Mouse (Mus musculus) testis, adult 2 months (tissue): ENCODE data around the gene Ghitm. TPM values are rescaled to one million over a fixed set of nuclear protein-coding genes. Genes with fewer than 3 reads are reported as not detected.

Experiments
- H3K27ac ChIP-seq: fragments of 200-500 bp; 2 replicates; pipeline ENCODE4 v1.5.1; 2012; ENCODE audit warnings: low read depth, low read length; ENCODE audit not compliant: control insufficient read depth, insufficient read depth
- H3K27me3 ChIP-seq: fragments of 200-500 bp; 2 replicates; pipeline ENCODE4 v1.6.1; 2012; ENCODE audit warnings: mild to moderate bottlenecking, low read length, moderate library complexity; ENCODE audit not compliant: control insufficient read depth, insufficient read depth
- H3K36me3 ChIP-seq: fragments of 200-500 bp; 2 replicates; pipeline ENCODE4 v1.6.1; 2012; ENCODE audit warnings: mild to moderate bottlenecking, low read length; ENCODE audit not compliant: control insufficient read depth, insufficient read depth
- H3K4me1 ChIP-seq: fragments of 200-500 bp; 2 replicates; pipeline ENCODE4 v1.6.1; 2012; ENCODE audit warnings: low read length; ENCODE audit not compliant: control insufficient read depth, insufficient read depth
- H3K4me3 ChIP-seq: fragments of 200-500 bp; 2 replicates; pipeline ENCODE4 v1.5.1; 2012; ENCODE audit warnings: low read depth, mild to moderate bottlenecking, low read length, moderate library complexity, mixed read lengths; ENCODE audit not compliant: control insufficient read depth
- CTCF ChIP-seq: fragments of 200-500 bp; IDR thresholded peaks from 2 replicates; pipeline ENCODE4 v1.5.1; 2012; ENCODE audit warnings: low read depth, mild to moderate bottlenecking, inconsistent platforms, low read length, moderate library complexity; ENCODE audit not compliant: control insufficient read depth, insufficient read depth, insufficient replicate concordance
- POLR2A ChIP-seq: fragments of 200-500 bp; IDR thresholded peaks from 2 replicates; pipeline ENCODE4 v1.6.1; 2012; ENCODE audit warnings: low read depth, mild to moderate bottlenecking, inconsistent platforms, low read length, moderate library complexity; ENCODE audit not compliant: control insufficient read depth
- polyA plus RNA-seq: library from polyadenylated mRNA; depleted of rRNA; stranded (reverse); fragments of >200 nt; gene quantifications from 2 replicates; pipeline ENCODE4 v1.2.3, GENCODE M21; 2012; rRNA removed

Ghitm gene
- polyA plus RNA-seq: 324 and 337 TPM in 2 replicates

DNA sequence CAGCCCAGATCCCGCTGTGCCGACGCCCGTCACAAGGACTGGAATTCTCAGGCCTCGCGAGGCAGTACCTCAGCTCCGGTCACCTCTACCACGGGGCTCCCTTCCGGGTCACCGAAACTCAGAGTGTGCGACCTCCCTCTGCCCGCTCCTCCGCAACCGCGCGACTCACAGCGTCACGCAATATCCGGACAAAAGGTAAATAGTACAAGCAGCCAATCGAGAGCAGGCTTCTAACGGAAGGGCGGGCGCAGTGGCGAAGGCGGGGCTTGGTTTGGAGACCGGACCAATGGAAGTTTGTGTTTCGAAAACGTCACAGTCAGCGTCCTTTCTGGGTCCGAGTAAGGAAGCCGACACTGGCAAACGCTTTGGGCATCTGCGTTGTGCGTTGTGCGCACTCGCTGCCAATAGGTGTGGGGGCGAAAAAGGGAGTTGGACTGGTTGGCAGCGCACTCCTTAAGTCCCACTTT is at the start of gene Ghitm:
TSS of gene Ghitm (minus strand) at position 146 of the 467 bp plus-strand sequence.
- Histone ChIP-seq H3K27me3 (no peaks in the 10 kb centered on the region), H3K36me3 (peaks cover 1% of the 10 kb centered on the region; the same call in 1 of the 2 replicates), H3K27ac (peak within 1 kb of the TSS; percentile 81), H3K4me3 (peak within 1 kb of the TSS; percentile 91), H3K4me1 (peaks cover 2% of the 10 kb centered on the region; the same call in 1 of the 2 replicates)
- peak; percentile 94 for TF ChIP-seq POLR2A
- TF ChIP-seq CTCF: 0 out of 2 replicates have a peak, but pooled peaks have one; percentile 9

DNA sequence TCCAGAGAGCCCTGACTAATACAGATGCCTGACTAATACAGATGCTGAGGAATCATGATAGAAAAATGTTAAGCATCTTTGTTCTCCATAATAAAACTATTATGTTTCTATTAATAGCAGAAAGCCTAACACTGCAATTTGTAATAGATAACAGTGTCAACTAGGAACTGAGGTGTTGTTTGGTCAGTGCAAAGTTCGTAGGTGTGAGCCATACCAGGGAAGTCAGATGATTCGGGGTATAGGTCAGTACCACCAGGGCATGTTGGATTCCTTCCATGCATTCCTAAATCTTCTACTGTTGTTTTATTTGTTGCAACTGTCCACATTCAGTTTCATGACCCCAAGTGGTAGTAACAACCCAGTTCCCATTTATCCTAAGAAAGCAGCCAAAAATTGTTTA is 49.8 kb upstream of the Ghitm start:
- H3K36me3 ChIP-seq: no peaks in the 10 kb centered on the region
- H3K27me3 ChIP-seq: no peaks in the 10 kb centered on the region
- no peak overlapping the region for H3K27ac ChIP-seq
- no peak overlapping the region for H3K4me3 ChIP-seq
- no peaks in the 10 kb centered on the region for H3K4me1 ChIP-seq
- TF ChIP-seq POLR2A (no peak), CTCF (no peak)

DNA sequence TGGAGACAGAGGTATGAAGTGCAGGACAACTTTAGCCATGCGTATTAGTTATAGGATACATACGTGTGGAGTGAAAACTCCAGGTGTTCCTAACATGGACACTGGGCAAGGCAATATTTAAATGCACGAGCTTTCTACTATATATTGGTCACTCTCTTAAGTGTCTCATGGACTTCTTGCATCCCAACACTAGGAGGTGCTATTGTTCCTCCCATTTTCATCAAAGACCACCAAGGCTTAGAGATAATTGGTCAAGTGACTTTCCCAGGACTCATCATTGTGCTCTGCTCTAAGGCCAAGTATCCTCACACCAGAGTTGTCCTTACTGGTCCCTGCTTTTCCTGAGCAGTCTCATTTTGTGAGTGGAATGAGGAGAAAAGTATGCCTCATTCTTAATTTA is 39.4 kb upstream of the Ghitm start:
- Histone ChIP-seq H3K4me1 (no peaks in the 10 kb centered on the region), H3K4me3 (no peak overlapping the region), H3K36me3 (no peaks in the 10 kb centered on the region), H3K27ac (no peak overlapping the region), H3K27me3 (no peaks in the 10 kb centered on the region)
- TF ChIP-seq POLR2A (no peak), CTCF (no peak)

DNA sequence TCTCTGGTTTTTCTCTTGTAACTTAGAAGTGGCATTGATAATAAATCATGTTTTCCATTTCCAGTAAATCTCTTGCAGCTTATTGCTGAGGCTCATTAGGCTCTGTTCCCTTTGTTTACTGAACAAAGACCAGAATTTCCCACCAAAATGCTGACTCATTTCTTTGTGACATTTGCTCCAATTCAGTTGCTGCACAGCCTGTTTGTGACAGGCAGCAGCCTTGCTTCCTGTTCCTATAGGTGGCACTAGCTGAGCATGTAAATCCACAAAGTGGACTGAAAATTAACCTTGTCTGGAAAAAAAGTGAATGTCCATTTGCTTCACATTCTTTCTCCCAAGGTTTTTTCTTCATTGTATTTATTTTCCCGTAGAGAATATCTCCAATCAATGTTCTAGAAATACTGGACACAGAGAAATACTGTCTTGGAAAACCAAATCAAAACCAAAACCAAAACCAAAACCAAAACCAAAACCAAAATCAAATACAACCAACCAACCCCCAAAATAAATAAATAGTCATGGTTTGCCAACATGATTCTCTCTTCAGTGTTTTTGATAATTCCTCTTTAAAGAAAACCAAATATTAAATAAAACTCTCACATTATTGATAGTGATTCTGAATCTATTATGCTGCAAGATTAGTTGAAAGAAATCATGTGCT is 30.3 kb upstream of the Ghitm start:
- Histone ChIP-seq H3K36me3 (no peaks in the 10 kb centered on the region), H3K27me3 (no peaks in the 10 kb centered on the region), H3K4me1 (no peaks in the 10 kb centered on the region), H3K27ac (no peak overlapping the region), H3K4me3 (no peak overlapping the region)
- TF ChIP-seq CTCF (no peak), POLR2A (no peak)

DNA sequence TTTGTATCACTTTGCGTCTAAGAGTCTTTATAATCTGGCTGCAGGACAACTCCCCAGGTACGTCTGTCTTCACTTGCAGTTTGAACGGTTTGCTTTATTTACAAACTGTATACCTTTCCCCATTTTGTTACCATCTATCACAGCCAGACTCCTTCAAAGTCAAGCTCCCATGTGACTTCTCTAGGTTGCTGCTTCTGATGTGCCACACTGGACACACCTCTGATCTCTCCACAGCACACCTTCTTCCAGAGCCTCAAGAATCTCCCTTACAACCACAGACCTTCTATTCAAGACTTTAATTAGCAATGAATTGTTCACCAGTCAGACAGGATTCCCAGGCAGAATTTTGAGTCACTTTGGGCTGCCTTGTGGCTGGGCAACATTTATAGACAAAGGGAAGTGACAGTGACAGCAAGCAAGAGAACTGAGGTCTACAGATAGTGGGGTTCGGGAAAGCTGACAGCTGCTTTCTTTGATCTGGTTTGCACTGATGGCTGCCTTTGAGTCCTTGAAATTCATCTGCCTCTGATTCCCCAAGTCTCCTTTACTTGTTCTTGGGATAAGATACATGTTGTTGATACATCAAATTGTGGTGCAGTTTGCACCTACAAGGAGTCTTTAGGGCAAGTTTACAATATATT is 29.4 kb upstream of the Ghitm start:
- Histone ChIP-seq H3K27ac (no peak overlapping the region), H3K36me3 (no peaks in the 10 kb centered on the region), H3K27me3 (no peaks in the 10 kb centered on the region), H3K4me3 (no peak overlapping the region), H3K4me1 (no peaks in the 10 kb centered on the region)
- no peak for TF ChIP-seq POLR2A

DNA sequence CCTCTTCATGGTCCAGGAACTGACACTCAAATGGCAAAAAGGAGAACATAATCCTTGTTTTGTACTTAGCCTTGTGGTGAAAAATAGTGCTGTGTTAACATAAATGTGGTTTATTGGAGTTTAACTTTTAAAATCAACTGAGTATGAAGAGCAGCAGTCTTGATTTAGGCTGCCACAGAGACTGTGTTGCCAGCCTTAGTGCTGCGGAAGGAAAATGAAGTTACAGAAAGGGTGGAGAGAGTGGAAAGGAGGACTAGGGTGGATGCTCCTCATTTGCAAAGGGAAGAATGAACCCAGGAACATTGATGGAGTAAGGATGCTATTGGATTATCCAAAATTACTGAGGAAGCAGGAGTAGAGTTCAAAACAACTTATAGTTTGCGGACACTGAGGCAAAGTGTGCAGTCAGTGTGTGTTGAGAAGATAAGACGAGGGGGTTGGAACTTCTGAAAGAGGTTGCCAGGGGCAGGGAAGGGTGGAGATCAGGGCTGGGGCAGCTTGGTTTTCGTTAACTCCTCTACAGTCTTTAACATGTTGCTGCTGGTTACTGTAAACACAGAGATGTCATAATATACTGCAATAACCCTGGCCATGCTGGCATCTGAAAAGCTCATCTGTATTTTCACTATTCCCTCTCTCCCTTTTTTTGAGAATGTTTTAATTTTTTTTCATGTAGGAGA is 28.3 kb upstream of the Ghitm start:
- TF ChIP-seq CTCF (no peak), POLR2A (no peak)
- Histone ChIP-seq H3K4me3 (no peak overlapping the region), H3K36me3 (no peaks in the 10 kb centered on the region), H3K27ac (no peak overlapping the region), H3K27me3 (no peaks in the 10 kb centered on the region), H3K4me1 (no peaks in the 10 kb centered on the region)

DNA sequence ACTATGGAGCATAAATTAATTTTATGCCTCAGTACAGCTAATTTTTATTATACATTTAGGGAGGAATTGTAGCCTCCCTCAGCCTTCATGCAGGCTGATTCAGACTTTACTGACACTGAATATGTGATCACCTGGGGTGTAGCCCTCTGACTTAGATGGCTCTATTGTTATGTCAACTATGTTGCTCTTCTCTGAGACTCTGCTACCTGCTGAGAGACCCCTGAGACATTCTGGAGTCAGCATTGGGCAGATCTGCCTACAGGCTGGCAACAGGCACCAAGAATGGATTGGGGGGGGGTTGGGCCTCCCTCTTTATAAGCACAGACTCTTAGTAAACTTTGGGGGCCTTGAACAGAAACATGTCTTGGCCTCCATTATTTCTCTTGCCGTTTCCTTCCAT is 19.3 kb upstream of the Ghitm start:
- TF ChIP-seq POLR2A: no peak
- TF ChIP-seq CTCF: no peak

More for the DNA sequence above, 19.3 kb upstream of the Ghitm start:
- no peaks in the 10 kb centered on the region for H3K36me3 ChIP-seq
- H3K4me3 ChIP-seq: no peak overlapping the region
- no peaks in the 10 kb centered on the region for H3K4me1 ChIP-seq
- no peak overlapping the region for H3K27ac ChIP-seq
- H3K27me3 ChIP-seq: no peaks in the 10 kb centered on the region
